Mouse (Mus musculus) ovary, postnatal 10 days (tissue): ENCODE results near the gene Cxcr3.
A peak's percentile ranks its signal among the peaks of the same experiment; 100 is the strongest.

Experiments used
- DNase-seq: peaks from one replicate; pipeline ENCODE4 v3.0.0; 2022; ENCODE audit warnings: low spot score

The Cxcr3 gene

GRCm38 (mm10) chrX:101733828-101734319, at the start of gene Cxcr3:
Gene Cxcr3, minus strand, starts transcription at chrX:101734269.
- no peak for DNase-seq

GRCm38 (mm10) chrX:101772035-101772434, 38.0 kb upstream of the Cxcr3 start:
- DNase-seq, result peak; percentile 7

- no peak for DNase-seq
Observed at GRCm38 (mm10) chrX:101770307-101770706, 36.2 kb upstream of the Cxcr3 start.

GRCm38 (mm10) chrX:101769478-101769877, 35.4 kb upstream of the Cxcr3 start:
- DNase-seq, result no peak

GRCm38 (mm10) chrX:101767280-101767679, 33.2 kb upstream of the Cxcr3 start:
- DNase-seq, result no peak

GRCm38 (mm10) chrX:101765111-101765510, 31.0 kb upstream of the Cxcr3 start:
- no peak for DNase-seq

- DNase-seq, result no peak
Observed at GRCm38 (mm10) chrX:101764621-101765020, 30.6 kb upstream of the Cxcr3 start.

GRCm38 (mm10) chrX:101754478-101754877, 20.4 kb upstream of the Cxcr3 start:
- DNase-seq, result no peak

- no peak for DNase-seq
Observed at GRCm38 (mm10) chrX:101750144-101750543, 16.1 kb upstream of the Cxcr3 start.

GRCm38 (mm10) chrX:101741064-101741433, 7.0 kb upstream of the Cxcr3 start:
- no peak for DNase-seq

GRCm38 (mm10) chrX:101740335-101741063, 6.4 kb upstream of the Cxcr3 start:
- DNase-seq, result no peak

- no peak for DNase-seq
Observed at GRCm38 (mm10) chrX:101737201-101737600, 3.1 kb upstream of the Cxcr3 start.

- no peak for DNase-seq
Observed at GRCm38 (mm10) chrX:101734981-101735380, 912 bp upstream of the Cxcr3 start.

- no peak for DNase-seq
Observed at GRCm38 (mm10) chrX:101733288-101733687, 781 bp downstream of the Cxcr3 start.

GRCm38 (mm10) chrX:101732644-101733043, 1.4 kb downstream of the Cxcr3 start:
- DNase-seq, result no peak

GRCm38 (mm10) chrX:101730010-101730409, 4.1 kb downstream of the Cxcr3 start:
- DNase-seq, result no peak

- DNase-seq, result no peak
Observed at GRCm38 (mm10) chrX:101720401-101720800, 13.7 kb downstream of the Cxcr3 start.

- DNase-seq, result no peak
Observed at GRCm38 (mm10) chrX:101705111-101705510, 29.0 kb downstream of the Cxcr3 start.

- no peak for DNase-seq
Observed at GRCm38 (mm10) chrX:101698232-101698631, 35.8 kb downstream of the Cxcr3 start.

- DNase-seq, result no peak
Observed at GRCm38 (mm10) chrX:101697537-101697936, 36.5 kb downstream of the Cxcr3 start.

- no peak for DNase-seq
Observed at GRCm38 (mm10) chrX:101695686-101696085, 38.4 kb downstream of the Cxcr3 start.
